Mouse (Mus musculus) embryonic fibroblast, embryonic 13.5 days (primary cell): ENCODE measurements around the gene Prpf18.

Experiments used
- CTCF ChIP-seq: IDR thresholded peaks from 2 replicates; pipeline ENCODE4 v1.5.1; 2011; ENCODE audit warnings: mild to moderate bottlenecking, control low read depth, low read length, moderate library complexity, borderline replicate concordance; ENCODE audit not compliant: insufficient read depth
- POLR2A ChIP-seq: IDR thresholded peaks from 2 replicates; pipeline ENCODE4 v1.6.1; 2011; ENCODE audit warnings: low read depth, mild to moderate bottlenecking, control low read depth, low read length, moderate library complexity

DNA sequence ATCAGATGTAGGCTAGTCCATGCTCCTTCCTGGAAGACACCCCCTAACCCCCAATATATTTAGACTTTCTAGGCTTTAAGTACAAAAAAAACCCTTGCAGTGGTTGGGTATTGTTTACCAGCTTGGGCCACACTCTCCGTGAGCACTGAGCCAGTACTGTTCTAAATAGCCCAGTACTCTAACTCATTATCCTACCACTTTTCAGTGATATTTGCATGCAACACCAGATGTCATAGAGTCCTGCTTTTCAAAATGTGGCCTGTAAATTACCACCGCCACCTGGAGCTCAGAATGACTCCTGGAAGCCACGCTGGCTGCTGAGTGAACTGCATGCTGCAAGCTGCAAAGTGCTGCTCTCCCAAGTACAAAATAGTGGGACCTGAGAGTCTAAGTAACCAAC is 43.7 kb downstream of the Prpf18 start:
- TF ChIP-seq POLR2A: no peak
- TF ChIP-seq CTCF: no peak
